In the genomic region with DNA sequence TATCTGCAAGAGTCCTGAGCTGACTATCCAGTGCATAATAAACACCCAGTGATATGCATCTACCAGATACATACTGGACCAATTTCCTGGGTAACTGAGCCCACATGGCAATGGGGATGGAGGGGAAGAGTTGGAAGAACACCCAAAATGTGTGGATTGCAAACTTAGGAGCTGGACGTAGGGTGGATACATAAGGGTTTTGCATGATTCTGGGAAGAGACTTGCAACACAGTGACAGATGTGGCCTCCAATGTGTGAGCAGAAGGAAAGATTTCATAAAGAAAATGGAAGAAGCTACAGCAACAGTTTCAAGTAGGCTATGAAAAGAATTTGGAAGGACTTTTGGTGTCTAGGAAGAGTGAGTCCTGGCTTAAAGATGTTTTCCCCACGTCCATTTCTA, we compare ENCODE assay signal across 24 mouse cellular contexts.
"Had no signal": no experiment of that assay in that cellular context is flagged by ENCODE, and none has a peak within 500 bp of the region (broad histone marks: within the 10 kb centered on the region; RNA-seq: fewer than 3 reads in every experiment).

No protein-coding gene starts in this region.

- DNase-seq: gastrocnemius, adult 2 months; gastrocnemius, postnatal 10 days; gastrocnemius, postnatal 25 days; heart, adult 2 months; heart, postnatal 10 days; heart, postnatal 4 days; kidney, adult 18-20 months; kidney, adult 8-10 months; kidney, postnatal 10 days; kidney, postnatal 25 days; kidney, postnatal 4 days; left cerebral cortex, postnatal 4 days had no signal

- H3K4me3 ChIP-seq: gastrocnemius, adult 2 months; heart, adult 2 months; heart, embryonic 10.5 days; heart, embryonic 12.5 days; hindbrain, embryonic 10.5 days; hindbrain, embryonic 12.5 days; intestine, embryonic 15.5 days; limb, embryonic 13.5 days; limb, embryonic 15.5 days; liver, embryonic 12.5 days had no signal

- H3K4me2 ChIP-seq: heart, embryonic 12.5 days; hindbrain, embryonic 12.5 days; hindbrain, embryonic 14.5 days; intestine, embryonic 15.5 days; limb, embryonic 13.5 days; limb, embryonic 15.5 days; liver, embryonic 12.5 days had no signal

- H3K27me3 ChIP-seq: hindbrain, embryonic 12.5 days; intestine, embryonic 15.5 days; limb, embryonic 13.5 days; limb, embryonic 15.5 days had no signal

- H3K9ac ChIP-seq: heart, embryonic 12.5 days; hindbrain, embryonic 12.5 days; hindbrain, embryonic 14.5 days; intestine, embryonic 15.5 days; limb, embryonic 13.5 days; limb, embryonic 15.5 days; liver, embryonic 12.5 days; liver, embryonic 14.5 days had no signal

- H3K4me1 ChIP-seq: hindbrain, embryonic 12.5 days; intestine, embryonic 15.5 days; limb, embryonic 13.5 days; limb, embryonic 15.5 days had no signal

- ATAC-seq: hindbrain, embryonic 16.5 days; intestine, embryonic 15.5 days; intestine, postnatal 0 days; liver, embryonic 12.5 days had no signal

- H3K36me3 ChIP-seq: heart, embryonic 10.5 days; heart, embryonic 12.5 days; hindbrain, embryonic 10.5 days; hindbrain, embryonic 12.5 days; intestine, embryonic 15.5 days; limb, embryonic 13.5 days; limb, embryonic 15.5 days; liver, embryonic 12.5 days had no signal

- H3K27ac ChIP-seq: gastrocnemius, adult 2 months; heart, adult 2 months; heart, embryonic 10.5 days; hindbrain, embryonic 10.5 days; hindbrain, embryonic 12.5 days; hindbrain, embryonic 14.5 days; intestine, embryonic 15.5 days; limb, embryonic 13.5 days; limb, embryonic 15.5 days; liver, embryonic 14.5 days had no signal

- H3K9me3 ChIP-seq: heart, embryonic 10.5 days; heart, embryonic 12.5 days; hindbrain, embryonic 10.5 days; hindbrain, embryonic 12.5 days; intestine, embryonic 15.5 days; limb, embryonic 13.5 days; limb, embryonic 15.5 days; liver, embryonic 12.5 days had no signal
